Mouse (Mus musculus): ENCODE measurements around the gene Phf21b.

Gene Phf21b

GRCm38 (mm10) chr15:84844831-84845230, 11.0 kb downstream of the Phf21b start:
- DNase-seq: no peak

GRCm38 (mm10) chr15:84843034-84843433, 12.8 kb downstream of the Phf21b start:
- DNase-seq: no peak

- DNase-seq: no peak
Measured at GRCm38 (mm10) chr15:84841925-84842821, 13.7 kb downstream of the Phf21b start.

GRCm38 (mm10) chr15:84840560-84840959, 15.3 kb downstream of the Phf21b start:
- peak in 1 of 2 experiments; percentile 10 for DNase-seq

GRCm38 (mm10) chr15:84839521-84839920, 16.3 kb downstream of the Phf21b start:
- peak; percentile 49 to 51 for DNase-seq

GRCm38 (mm10) chr15:84837896-84838295, 18.0 kb downstream of the Phf21b start:
- peak in 1 of 2 experiments; percentile 4 for DNase-seq

GRCm38 (mm10) chr15:84829416-84829815, 26.4 kb downstream of the Phf21b start:
- peak in 1 of 2 experiments; percentile 58 for DNase-seq

GRCm38 (mm10) chr15:84828603-84829002, 27.2 kb downstream of the Phf21b start:
- DNase-seq: no peak

- no peak for DNase-seq
Measured at GRCm38 (mm10) chr15:84823086-84823485, 32.8 kb downstream of the Phf21b start.

GRCm38 (mm10) chr15:84820811-84821210, 35.0 kb downstream of the Phf21b start:
- peak in 1 of 2 experiments; percentile 47 for DNase-seq

GRCm38 (mm10) chr15:84818284-84818683, 37.6 kb downstream of the Phf21b start:
- DNase-seq: peak in 1 of 2 experiments; percentile 58

- no peak for DNase-seq
Measured at GRCm38 (mm10) chr15:84817589-84817988, 38.3 kb downstream of the Phf21b start.

- DNase-seq: peak in 1 of 2 experiments; percentile 34
Measured at GRCm38 (mm10) chr15:84815171-84815570, 40.7 kb downstream of the Phf21b start.

GRCm38 (mm10) chr15:84812831-84813357, 43.0 kb downstream of the Phf21b start:
- DNase-seq: no peak

- DNase-seq: no peak
Measured at GRCm38 (mm10) chr15:84811126-84811525, 44.7 kb downstream of the Phf21b start.

GRCm38 (mm10) chr15:84809275-84809952, 46.4 kb downstream of the Phf21b start:
- peak; percentile 59 to 68 for DNase-seq

- peak; percentile 85 to 91 for DNase-seq
Measured at GRCm38 (mm10) chr15:84803685-84804084, 52.2 kb downstream of the Phf21b start.

- peak; percentile 76 to 81 for DNase-seq
Measured at GRCm38 (mm10) chr15:84800132-84800531, 55.7 kb downstream of the Phf21b start.

GRCm38 (mm10) chr15:84793649-84794048, 62.2 kb downstream of the Phf21b start:
- DNase-seq: no peak

GRCm38 (mm10) chr15:84787161-84787560, 68.7 kb downstream of the Phf21b start:
- DNase-seq: peak in 1 of 2 experiments; percentile 30

GRCm38 (mm10) chr15:84784812-84785211, 71.0 kb downstream of the Phf21b start:
- no peak for DNase-seq

GRCm38 (mm10) chr15:84778587-84778986, 77.3 kb downstream of the Phf21b start:
- DNase-seq: no peak

- peak; percentile 29 to 60 for DNase-seq
Measured at GRCm38 (mm10) chr15:84775421-84776174, 80.3 kb downstream of the Phf21b start.

Data from cerebellum, postnatal 25 days (tissue).